Mouse (Mus musculus): ENCODE data around the gene Actr5.

DNA sequence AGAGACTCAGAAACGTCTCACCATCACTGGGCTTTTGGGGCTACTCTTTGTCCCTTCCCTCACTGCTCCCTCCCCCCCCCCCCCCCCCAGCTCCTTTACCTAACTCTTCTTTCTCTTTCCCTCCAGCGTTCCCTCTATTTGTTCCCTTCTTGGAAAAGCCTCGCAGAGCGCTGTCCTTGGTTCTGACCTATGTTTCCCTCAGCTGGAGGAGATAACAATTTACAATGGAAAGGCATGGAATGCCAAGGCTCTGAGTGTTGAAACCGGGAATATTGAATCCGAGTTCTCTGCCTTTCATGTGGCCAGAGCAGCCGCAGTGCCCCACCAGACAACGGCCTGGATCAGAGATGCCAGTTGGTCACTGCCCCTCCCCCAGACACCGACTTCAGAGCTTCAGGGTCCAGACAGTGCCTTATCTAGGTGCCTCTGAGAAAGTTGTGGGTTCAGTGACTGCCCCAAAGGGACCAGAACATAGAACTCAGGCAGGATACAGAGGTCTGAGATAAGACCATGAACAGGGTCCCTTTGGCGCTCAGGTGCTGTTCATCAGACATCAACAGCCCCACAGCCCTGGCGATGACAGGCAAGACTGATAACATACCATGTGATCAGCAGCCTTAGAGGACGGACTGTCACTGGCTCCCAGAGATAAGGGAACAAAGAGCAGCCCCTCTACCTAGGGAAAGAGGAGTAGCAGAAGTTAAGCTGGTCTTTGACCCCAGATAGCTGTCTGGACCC lies 39.9 kb upstream of the Actr5 start:
- TF ChIP-seq CTCF (IDR thresholded peaks at IDR 0.05; ENCODE audit: low read depth, low read length) (no peak), POLR2A (IDR thresholded peaks at IDR 0.05; ENCODE audit: borderline replicate concordance, low read depth, low read length) (no peak)
